Mouse (Mus musculus): ENCODE results near the gene Mcam. TPM values are rescaled to one million over a fixed set of nuclear protein-coding genes. Genes with fewer than 3 reads are reported as not detected.

The Mcam gene
- polyA plus RNA-seq (2012; rRNA removed; ENCODE audit: low replicate concordance), result 257 and 403 TPM in 2 replicates

DNA sequence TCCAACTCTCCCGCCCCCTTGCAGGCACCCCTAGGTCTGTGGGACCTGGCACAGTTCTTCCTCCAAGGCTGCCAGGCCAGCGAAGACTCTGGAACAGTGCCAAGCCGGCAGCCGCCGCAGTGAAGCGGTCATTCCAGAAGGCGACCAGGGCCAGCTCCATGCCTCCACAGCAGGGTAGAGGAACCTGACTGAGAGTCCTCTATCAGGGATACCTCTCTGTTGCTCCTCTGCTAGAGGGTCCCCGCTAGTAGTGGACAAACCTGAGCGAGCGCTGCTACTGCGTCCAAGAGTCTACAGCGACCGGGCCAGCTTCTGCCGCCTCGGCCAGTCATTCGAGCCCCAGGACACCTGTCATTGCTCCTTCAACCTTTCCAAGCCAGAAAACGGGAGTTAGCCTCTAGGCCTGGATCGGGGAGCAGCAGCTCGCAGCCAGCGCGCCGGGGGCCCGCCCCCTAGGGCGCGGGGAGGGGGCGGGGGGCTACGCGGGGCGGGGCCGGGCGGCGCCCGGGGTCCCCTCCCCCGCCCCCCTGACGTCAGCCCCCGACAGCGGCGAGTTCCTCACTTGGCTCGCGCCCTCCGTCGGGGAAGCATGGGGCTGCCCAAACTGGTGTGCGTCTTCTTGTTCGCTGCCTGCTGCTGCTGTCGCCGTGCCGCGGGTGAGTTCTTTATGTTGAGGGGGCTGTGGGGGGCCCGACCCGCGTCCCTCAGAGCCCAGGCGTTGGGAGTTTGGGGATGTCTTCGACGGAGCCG is at the start of gene Mcam:
TSS of gene Mcam (plus strand) at position 369 of the 750 bp plus-strand sequence.

DNA sequence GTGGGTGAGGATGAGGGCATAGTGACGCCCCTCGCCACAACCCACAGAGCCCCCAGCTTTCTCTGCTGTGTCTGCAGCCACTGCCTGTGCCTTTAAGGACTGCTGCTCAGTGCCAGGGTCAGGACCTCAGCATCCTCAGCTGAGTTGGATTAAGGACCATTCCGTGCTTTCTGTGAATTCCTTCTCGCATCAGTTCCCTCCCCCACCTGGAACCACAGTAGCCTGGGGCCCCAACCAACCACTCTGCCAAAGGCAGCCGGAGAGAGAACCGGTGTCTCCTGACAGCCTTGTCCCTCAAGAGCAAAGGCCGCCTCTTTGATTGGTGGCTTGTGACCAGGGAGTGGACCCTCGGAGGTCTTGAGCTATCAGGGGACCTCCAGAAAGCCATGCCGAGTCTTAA is 32.8 kb upstream of the Mcam start, which contains the start of gene Mfrp:
TSS of gene Mfrp (plus strand) at position 240 of the 400 bp plus-strand sequence.

DNA sequence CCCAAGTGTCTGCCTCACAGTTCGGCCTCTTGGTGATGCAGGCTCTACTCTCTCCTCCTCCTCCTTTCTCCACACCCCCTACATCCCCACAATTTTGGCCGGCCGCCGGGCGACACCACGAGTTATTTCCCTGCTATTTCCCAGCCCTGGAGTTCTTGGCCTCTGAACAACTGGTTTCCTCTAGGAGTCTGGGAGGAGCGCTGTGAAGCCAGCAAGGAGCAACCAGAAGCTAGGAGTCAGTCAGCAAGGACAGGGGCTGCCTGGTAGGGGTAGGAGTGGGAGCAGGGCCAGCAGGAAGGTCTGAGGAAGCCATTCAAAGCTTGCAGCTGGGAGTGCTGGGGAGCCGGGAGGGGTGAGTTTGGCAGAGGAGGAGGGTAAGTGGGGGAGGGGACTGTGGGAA is 27.2 kb upstream of the Mcam start, which contains the start of gene C1qtnf5:
TSS of gene C1qtnf5 (plus strand) at position 136 of the 400 bp plus-strand sequence.

DNA sequence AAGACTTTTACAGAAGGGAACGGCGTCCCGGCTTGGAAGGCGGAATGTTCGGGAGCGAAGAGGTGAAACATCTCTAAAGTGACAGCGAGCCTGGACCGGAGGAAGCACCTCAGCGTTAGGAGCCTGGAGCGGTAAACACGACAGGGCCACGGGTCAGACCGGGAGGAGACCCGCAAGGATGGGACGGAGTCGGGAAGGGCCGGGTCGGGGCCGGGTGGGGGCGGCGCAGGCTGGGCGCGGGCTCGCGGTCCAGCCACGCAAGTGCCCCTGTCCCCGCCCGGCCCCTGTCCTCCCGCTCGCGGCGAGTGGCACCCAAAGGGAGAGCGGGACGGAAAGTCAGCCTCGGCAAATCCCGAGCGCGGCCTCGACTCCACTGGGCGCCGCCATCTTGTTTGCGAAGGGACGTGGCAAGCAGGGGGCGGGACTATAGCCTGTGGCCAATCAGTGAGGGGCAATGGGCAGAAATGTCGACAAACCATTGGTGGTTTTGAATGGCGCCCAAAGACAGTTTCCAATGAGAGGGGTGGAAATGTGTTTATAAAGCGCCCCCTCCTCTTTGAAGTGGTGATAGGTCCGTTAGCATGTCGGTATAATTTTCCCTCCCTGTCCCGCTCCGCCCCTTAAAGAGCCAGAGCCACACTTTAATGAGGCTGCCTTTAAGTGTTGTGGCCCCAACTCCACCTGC is 21.0 kb upstream of the Mcam start, which contains the start of the genes Gm49380 and Rnf26:
TSS of gene Gm49380 (minus strand) at position 396 of the 685 bp plus-strand sequence.
TSS of gene Rnf26 (minus strand) at position 413 of the 685 bp plus-strand sequence.

Other genes with a start within 250 kb of the Mcam start
- gene Thy1, start 91.1 kb upstream of the Mcam start, polyA plus RNA-seq (2012; rRNA removed; ENCODE audit: low replicate concordance), result 96.2 and 370 TPM in 2 replicates
- 7.9 and 15.6 TPM in 2 replicates for gene Usp2, start 67.4 kb upstream of the Mcam start, polyA plus RNA-seq (2012; rRNA removed; ENCODE audit: low replicate concordance)
- gene Mfrp, start 32.7 kb upstream of the Mcam start, polyA plus RNA-seq (2012; rRNA removed; ENCODE audit: low replicate concordance), result 0.19 and 0.22 TPM in 2 replicates
- gene C1qtnf5, start 27.2 kb upstream of the Mcam start, polyA plus RNA-seq (2012; rRNA removed; ENCODE audit: low replicate concordance), result 29.5 and 33.1 TPM in 2 replicates
- 0.23 TPM in 1 of 2 replicates, not detected in the other for gene Gm49380, start 21.0 kb upstream of the Mcam start, polyA plus RNA-seq (2012; rRNA removed; ENCODE audit: low replicate concordance)
- gene Rnf26, start 21.0 kb upstream of the Mcam start, polyA plus RNA-seq (2012; rRNA removed; ENCODE audit: low replicate concordance), result 31.5 and 51.6 TPM in 2 replicates
- gene Cbl, start 99.6 kb downstream of the Mcam start, polyA plus RNA-seq (2012; rRNA removed; ENCODE audit: low replicate concordance), result 11.5 and 18.6 TPM in 2 replicates
- gene Ccdc153, start 106.2 kb downstream of the Mcam start, polyA plus RNA-seq (2012; rRNA removed; ENCODE audit: low replicate concordance), result not detected in 2 replicates
- gene Pdzd3, start 117.0 kb downstream of the Mcam start, polyA plus RNA-seq (2012; rRNA removed; ENCODE audit: low replicate concordance), result 0.10 and 0.13 TPM in 2 replicates
- gene Nlrx1, start 134.1 kb downstream of the Mcam start, polyA plus RNA-seq (2012; rRNA removed; ENCODE audit: low replicate concordance), result 23.7 and 26.2 TPM in 2 replicates
- 4.6 and 20.7 TPM in 2 replicates for gene Abcg4, start 154.1 kb downstream of the Mcam start, polyA plus RNA-seq (2012; rRNA removed; ENCODE audit: low replicate concordance)
- 27.2 and 45.3 TPM in 2 replicates for gene Hinfp, start 171.2 kb downstream of the Mcam start, polyA plus RNA-seq (2012; rRNA removed; ENCODE audit: low replicate concordance)
- gene C2cd2l, start 185.8 kb downstream of the Mcam start, polyA plus RNA-seq (2012; rRNA removed; ENCODE audit: low replicate concordance), result 64.0 and 72.6 TPM in 2 replicates
- 71.2 and 80.6 TPM in 2 replicates for gene Dpagt1, start 191.6 kb downstream of the Mcam start, polyA plus RNA-seq (2012; rRNA removed; ENCODE audit: low replicate concordance)
- 28.0 and 118 TPM in 2 replicates for gene H2afx, start 200.2 kb downstream of the Mcam start, polyA plus RNA-seq (2012; rRNA removed; ENCODE audit: low replicate concordance)
- 62.0 and 66.6 TPM in 2 replicates for gene Hmbs, start 209.8 kb downstream of the Mcam start, polyA plus RNA-seq (2012; rRNA removed; ENCODE audit: low replicate concordance)
- 35.6 and 39.4 TPM in 2 replicates for gene Vps11, start 227.2 kb downstream of the Mcam start, polyA plus RNA-seq (2012; rRNA removed; ENCODE audit: low replicate concordance)
- 32.6 and 83.1 TPM in 2 replicates for gene Hyou1, start 245.0 kb downstream of the Mcam start, polyA plus RNA-seq (2012; rRNA removed; ENCODE audit: low replicate concordance)

Data from subcutaneous adipose tissue, adult 2 months (tissue).